Mouse (Mus musculus) urinary bladder, postnatal 10 days (tissue): ENCODE results near the gene Cdk10.
A peak's percentile ranks its signal among the peaks of the same experiment; 100 is the strongest.
"Not testable (repeated sequence)": the region's sequence is repeated elsewhere in the genome, so short reads cannot be mapped to it uniquely, and the experiment has no call there.

Experiments
- DNase-seq: peaks from one replicate; pipeline ENCODE4 v3.0.0; 2022; ENCODE audit warnings: low spot score

The Cdk10 gene

GRCm38 (mm10) chr8:123224278-123225266 lies at the start of gene Cdk10:
Gene Cdk10 (plus strand): TSS chr8:123224842.
- peak; percentile 79 for DNase-seq

- DNase-seq: no peak
Observed at GRCm38 (mm10) chr8:123181391-123181790, 43.3 kb upstream of the Cdk10 start.

GRCm38 (mm10) chr8:123185566-123186409 lies 38.9 kb upstream of the Cdk10 start, which contains the start of gene Dpep1:
Gene Dpep1 (plus strand): TSS chr8:123186242.
- no peak for DNase-seq

- no peak for DNase-seq
Observed at GRCm38 (mm10) chr8:123188006-123188405, 36.6 kb upstream of the Cdk10 start.

- no peak for DNase-seq
Observed at GRCm38 (mm10) chr8:123188841-123189240, 35.8 kb upstream of the Cdk10 start.

GRCm38 (mm10) chr8:123190678-123191077 lies 34.0 kb upstream of the Cdk10 start:
- peak; percentile 30 for DNase-seq

- no peak for DNase-seq
Observed at GRCm38 (mm10) chr8:123191908-123192307, 32.7 kb upstream of the Cdk10 start.

GRCm38 (mm10) chr8:123193771-123194170 lies 30.9 kb upstream of the Cdk10 start:
- DNase-seq: no peak

GRCm38 (mm10) chr8:123197016-123197415 lies 27.6 kb upstream of the Cdk10 start:
- DNase-seq: not testable (repeated sequence)

GRCm38 (mm10) chr8:123199864-123200263 lies 24.8 kb upstream of the Cdk10 start:
- DNase-seq: no peak

GRCm38 (mm10) chr8:123202288-123202687 lies 22.4 kb upstream of the Cdk10 start:
- DNase-seq: peak; percentile 31

- no peak for DNase-seq
Observed at GRCm38 (mm10) chr8:123203571-123203970, 21.1 kb upstream of the Cdk10 start.

GRCm38 (mm10) chr8:123211876-123212275 lies 12.8 kb upstream of the Cdk10 start:
- no peak for DNase-seq

- peak; percentile 71 for DNase-seq
Observed at GRCm38 (mm10) chr8:123212321-123213117, 12.1 kb upstream of the Cdk10 start, which contains the start of the genes Chmp1a and Spata33. Gene Chmp1a (minus strand): TSS chr8:123212763. Gene Spata33 (plus strand): TSS chr8:123212832.

GRCm38 (mm10) chr8:123213118-123213772 lies 11.4 kb upstream of the Cdk10 start:
- no peak for DNase-seq

GRCm38 (mm10) chr8:123215430-123215829 lies 9.2 kb upstream of the Cdk10 start:
- DNase-seq: no peak

- no peak for DNase-seq
Observed at GRCm38 (mm10) chr8:123220917-123221316, 3.7 kb upstream of the Cdk10 start.

GRCm38 (mm10) chr8:123228416-123228815 lies 3.8 kb downstream of the Cdk10 start:
- DNase-seq: no peak

GRCm38 (mm10) chr8:123230326-123230725 lies 5.7 kb downstream of the Cdk10 start:
- not testable (repeated sequence) for DNase-seq

GRCm38 (mm10) chr8:123231742-123232141 lies 7.1 kb downstream of the Cdk10 start:
- DNase-seq: no peak

GRCm38 (mm10) chr8:123232553-123232952 lies 7.9 kb downstream of the Cdk10 start:
- no peak for DNase-seq
